Mouse (Mus musculus) forebrain, postnatal 0 days (tissue): ENCODE measurements at regions not wholly inside any gene's neighbourhood (a gene's known extent, or its start where the extent isn't known, plus 50 kb on each side); places are given as distances from the start of the nearest gene placed in this dataset.
A peak's percentile ranks its signal among the peaks of the same experiment; 100 is the strongest.

Source experiments
- ATAC-seq: fragments of 200-750 bp; cut with Nextera tagmentation; 2 replicates; pipeline ENCODE4 v1.8.0; 2017; ENCODE audit warnings: mild to moderate bottlenecking, moderate library complexity
- DNase-seq: peaks from one replicate; pipeline ENCODE4 v3.0.0-alpha.2; 2015
- H3K27ac ChIP-seq: fragments of 300-500 bp; sonication (generic); 2 replicates; pipeline ENCODE4 v1.5.1; 2014; ENCODE audit warnings: low read depth, mild to moderate bottlenecking, antibody characterized with exemption, low read length, moderate library complexity, mixed read lengths
- H3K27me3 ChIP-seq: fragments of 300-500 bp; sonication (generic); 2 replicates; pipeline ENCODE4 v1.6.1; 2014; ENCODE audit warnings: mild to moderate bottlenecking, low read length, mixed read lengths; ENCODE audit not compliant: insufficient read depth
- H3K36me3 ChIP-seq: fragments of 300-500 bp; sonication (generic); 2 replicates; pipeline ENCODE4 v1.6.1; 2014; ENCODE audit warnings: mild to moderate bottlenecking, moderate library complexity; ENCODE audit not compliant: insufficient read depth
- H3K4me1 ChIP-seq: fragments of 300-500 bp; sonication (generic); 2 replicates; pipeline ENCODE4 v1.6.1; 2014; ENCODE audit warnings: antibody characterized with exemption; ENCODE audit not compliant: insufficient read depth
- H3K4me2 ChIP-seq: fragments of 300-500 bp; sonication (generic); 2 replicates; pipeline ENCODE4 v1.6.1; 2014; ENCODE audit warnings: low read depth, mild to moderate bottlenecking, moderate library complexity
- H3K4me3 ChIP-seq: fragments of 300-500 bp; sonication (generic); 2 replicates; pipeline ENCODE4 v1.5.1; 2014; ENCODE audit warnings: low read depth, low read length, mixed read lengths
- H3K9ac ChIP-seq: fragments of 300-500 bp; sonication (generic); 2 replicates; pipeline ENCODE4 v1.6.1; 2014; ENCODE audit warnings: mild to moderate bottlenecking
- H3K9me3 ChIP-seq: fragments of 300-500 bp; sonication (generic); 2 replicates; pipeline ENCODE4 v1.6.1; 2016; ENCODE audit warnings: low read length
- CTCF ChIP-seq: sonication (generic); IDR thresholded peaks from 2 replicates; pipeline ENCODE4 v1.5.1; 2016; ENCODE audit warnings: antibody characterized with exemption, control low read depth, low read depth
- WGBS: fragments of 180-500 bp; shearing (Covaris S2); extraction: QIAGEN DNeasy Blood & Tissue Kit; methylation state at CpG from one replicate; pipeline ENCODE4 v1.1.7; 2014; 5-methylcytosine and 5-hydroxymethylcytosine counted together

DNA sequence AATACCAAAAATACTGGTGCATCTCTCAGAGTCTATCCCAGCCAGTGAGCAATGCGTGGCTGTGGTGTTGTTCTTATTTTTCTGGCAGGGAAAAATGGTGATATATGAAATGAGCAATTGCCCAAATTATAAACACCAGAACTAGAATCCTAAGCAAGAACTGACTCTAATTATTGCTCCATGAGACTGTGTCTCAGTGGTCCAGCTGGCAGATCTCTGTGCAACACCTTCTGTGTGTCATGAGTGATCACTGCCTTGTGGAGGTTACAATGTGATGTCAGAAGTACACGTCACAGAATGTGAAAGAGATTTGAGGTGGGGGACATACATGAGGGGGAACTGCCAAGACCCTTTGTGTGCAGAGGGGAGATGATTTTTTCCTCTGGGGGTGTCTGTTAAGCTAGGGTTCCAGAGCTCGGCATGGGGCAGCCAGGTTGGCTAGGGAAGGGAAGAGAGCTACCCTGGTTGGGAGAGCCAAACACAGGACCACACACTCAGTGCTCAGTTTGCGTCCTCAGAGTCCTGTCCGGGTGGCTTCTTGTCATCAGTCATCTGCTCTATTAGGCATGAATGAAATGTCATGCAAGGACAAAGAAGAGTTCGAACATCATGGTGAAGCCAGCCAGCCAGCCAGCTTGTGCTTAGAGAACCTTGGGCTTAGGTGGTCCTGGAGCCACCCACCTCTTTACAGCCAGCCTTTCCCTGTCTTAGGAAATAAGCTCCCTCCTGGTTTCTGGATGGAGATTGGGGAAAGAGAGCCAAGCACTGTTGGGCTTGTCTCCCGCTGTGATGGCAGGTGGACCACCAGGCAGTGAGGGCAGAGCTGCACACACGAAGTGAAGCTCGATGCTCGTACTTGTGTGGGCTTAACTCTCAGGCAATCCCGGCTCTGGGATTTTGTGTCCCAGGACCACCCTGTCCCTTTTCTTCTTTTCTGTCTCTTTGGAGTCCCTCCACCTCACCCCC is 189.5 kb upstream of the Map3k1 start:
- no peak overlapping the region for H3K9ac ChIP-seq
- H3K9me3 ChIP-seq = no peaks in the 10 kb centered on the region
- DNase-seq (no peak), ATAC-seq (no peak)
- H3K27ac ChIP-seq = no peak overlapping the region
- TF ChIP-seq CTCF = no peak
- H3K36me3 ChIP-seq = no peaks in the 10 kb centered on the region
- H3K4me2 ChIP-seq = no peak overlapping the region
- H3K27me3 ChIP-seq = no peaks in the 10 kb centered on the region
- 0 out of 2 replicates have a peak, but pooled peaks cover 6% of the 10 kb centered on the region for H3K4me1 ChIP-seq
- 78% methylated on average over 11 of the region's 11 CpGs for WGBS
- no peak overlapping the region for H3K4me3 ChIP-seq

DNA sequence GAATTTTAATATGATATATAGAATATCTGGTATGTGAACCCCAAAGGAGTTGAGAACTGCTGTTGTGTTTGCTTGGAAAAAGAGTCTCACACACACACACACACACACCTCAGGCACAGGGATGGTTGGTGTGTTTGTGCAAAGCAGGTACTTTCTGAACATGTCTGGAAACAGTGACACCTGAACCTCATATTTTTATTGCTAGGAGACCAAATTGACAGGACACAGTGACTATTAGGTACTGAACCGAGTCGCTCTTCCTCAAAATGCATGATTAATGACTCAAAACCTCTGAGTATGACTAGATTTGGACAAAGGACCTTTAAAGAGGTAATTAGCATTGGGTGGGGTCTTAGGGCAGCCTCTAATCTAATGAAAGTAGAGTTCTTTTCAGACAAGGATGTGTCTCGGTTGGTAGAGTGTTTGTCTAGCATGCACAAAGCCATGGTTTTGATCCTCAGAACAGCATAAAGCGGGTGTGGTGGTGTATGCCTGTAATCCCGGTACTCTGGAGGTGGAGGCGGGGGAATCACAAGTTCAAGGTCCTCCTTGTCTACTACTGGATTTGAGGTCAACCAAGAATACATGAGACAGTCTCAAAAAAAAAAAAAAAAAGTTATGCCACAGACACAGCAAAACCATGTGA is 191.0 kb upstream of the Map3k1 start:
- TF ChIP-seq CTCF = no peak
- 90% methylated on average over 6 of the region's 6 CpGs for WGBS
- ATAC-seq (no peak), DNase-seq (no peak)
- H3K9ac ChIP-seq = no peak overlapping the region
- no peak overlapping the region for H3K4me2 ChIP-seq
- 0 out of 2 replicates have a peak, but pooled peaks cover 6% of the 10 kb centered on the region for H3K4me1 ChIP-seq
- no peak overlapping the region for H3K27ac ChIP-seq
- H3K36me3 ChIP-seq = no peaks in the 10 kb centered on the region
- no peaks in the 10 kb centered on the region for H3K9me3 ChIP-seq
- no peaks in the 10 kb centered on the region for H3K27me3 ChIP-seq
- no peak overlapping the region for H3K4me3 ChIP-seq

DNA sequence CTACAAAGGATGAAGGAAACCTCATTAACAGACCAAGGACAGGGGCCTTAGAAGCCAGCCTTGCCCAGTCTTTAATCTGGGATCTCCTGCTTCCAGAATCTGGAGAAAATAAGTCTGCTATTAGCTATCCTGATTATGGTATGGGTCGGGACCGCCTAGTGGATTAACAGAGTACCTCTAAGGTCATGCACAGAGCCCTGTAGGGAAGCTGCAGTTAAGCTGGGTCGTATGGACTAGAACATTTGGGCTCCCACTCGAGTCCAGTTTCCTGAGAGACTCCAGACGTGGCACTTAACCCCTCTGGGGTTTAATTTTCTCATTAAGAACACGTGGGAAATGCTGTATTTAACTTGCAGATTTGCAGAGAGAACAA is 191.5 kb upstream of the Map3k1 start:
- Histone ChIP-seq H3K4me1 (0 out of 2 replicates have a peak, but pooled peaks cover 6% of the 10 kb centered on the region), H3K9ac (no peak overlapping the region), H3K27ac (no peak overlapping the region), H3K36me3 (no peaks in the 10 kb centered on the region), H3K27me3 (no peaks in the 10 kb centered on the region), H3K4me2 (no peak overlapping the region), H3K4me3 (no peak overlapping the region), H3K9me3 (no peaks in the 10 kb centered on the region)
- DNase-seq (no peak), ATAC-seq (no peak)
- WGBS = 46% methylated on average over 6 of the region's 6 CpGs
- no peak for TF ChIP-seq CTCF

DNA sequence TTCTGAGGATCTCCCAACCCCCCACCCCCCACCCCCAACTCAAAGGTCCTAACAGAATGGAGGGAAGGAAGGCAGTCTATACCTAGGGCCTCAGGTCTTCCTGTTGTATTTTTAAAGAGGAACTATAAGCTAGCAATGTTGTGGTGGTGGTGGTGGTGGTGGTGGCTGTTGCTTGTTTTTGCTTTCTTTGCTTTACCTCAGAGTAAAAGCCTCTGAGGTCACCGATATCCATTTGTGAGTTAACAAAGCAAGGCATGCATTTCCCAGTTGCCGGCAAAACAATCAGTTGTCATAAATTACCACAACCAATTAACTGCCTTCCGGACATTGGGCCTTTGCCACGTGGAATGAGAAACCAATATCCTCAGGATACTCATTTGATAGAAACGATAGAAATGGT is 191.9 kb upstream of the Map3k1 start:
- ATAC-seq (no peak), DNase-seq (no peak)
- TF ChIP-seq CTCF = no peak
- H3K27me3 ChIP-seq = no peaks in the 10 kb centered on the region
- 16% methylated on average over 5 of the region's 5 CpGs for WGBS
- H3K4me1 ChIP-seq = 0 out of 2 replicates have a peak, but pooled peaks cover 6% of the 10 kb centered on the region
- H3K36me3 ChIP-seq = no peaks in the 10 kb centered on the region
- no peak overlapping the region for H3K4me3 ChIP-seq
- H3K9ac ChIP-seq = no peak overlapping the region
- no peaks in the 10 kb centered on the region for H3K9me3 ChIP-seq
- H3K4me2 ChIP-seq = no peak overlapping the region
- no peak overlapping the region for H3K27ac ChIP-seq

DNA sequence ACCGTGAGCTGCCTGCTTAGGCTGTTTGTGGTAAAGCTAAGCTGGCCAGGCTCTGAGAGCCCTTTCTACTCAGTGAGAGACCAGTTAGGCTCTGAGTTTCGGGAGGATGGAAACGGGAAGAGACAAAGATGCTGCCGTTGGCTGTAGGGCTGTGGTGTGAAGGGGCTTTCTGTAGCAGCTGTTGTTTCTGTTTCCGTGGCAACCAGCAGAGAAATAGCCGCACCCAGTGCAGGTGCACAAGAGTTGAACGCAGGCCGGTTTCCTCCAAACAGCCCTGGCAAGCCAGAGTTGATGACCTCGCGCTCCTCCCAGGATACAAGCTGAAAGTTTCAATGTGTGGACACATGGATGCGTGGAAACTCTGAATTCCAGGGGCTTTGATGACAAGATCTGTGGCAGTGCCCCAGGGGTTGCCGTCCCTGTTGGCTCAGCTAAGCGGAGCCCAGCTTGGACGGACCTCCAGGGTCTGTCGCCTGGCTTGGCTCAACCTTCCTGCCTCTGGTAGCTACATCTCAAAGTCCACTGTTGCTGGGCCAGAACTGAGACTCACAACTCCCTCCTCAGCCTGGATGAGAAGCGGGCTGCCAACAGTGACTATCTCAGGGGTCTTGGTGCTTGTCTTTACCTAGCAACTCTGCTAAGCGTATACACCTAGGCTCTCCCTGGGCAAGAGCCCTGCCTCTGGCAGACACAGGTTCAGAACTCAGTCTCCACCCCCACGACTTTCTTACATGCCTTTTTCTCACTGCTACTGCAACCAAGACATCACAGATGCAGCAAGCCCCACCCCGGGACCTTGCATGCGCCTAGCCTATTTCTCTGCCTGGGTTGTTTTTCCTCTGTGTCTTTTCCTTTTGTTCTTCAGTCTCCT is 192.6 kb upstream of the Map3k1 start:
- TF ChIP-seq CTCF = no peak
- H3K4me3 ChIP-seq = no peak overlapping the region
- H3K9ac ChIP-seq = no peak overlapping the region
- H3K4me1 ChIP-seq = 0 out of 2 replicates have a peak, but pooled peaks cover 6% of the 10 kb centered on the region
- DNase-seq (peak; percentile 62), ATAC-seq (peak; percentile 62)
- H3K27ac ChIP-seq = no peak overlapping the region
- no peaks in the 10 kb centered on the region for H3K9me3 ChIP-seq
- no peak overlapping the region for H3K4me2 ChIP-seq
- no peaks in the 10 kb centered on the region for H3K36me3 ChIP-seq
- WGBS = 38% methylated on average over 20 of the region's 20 CpGs
- H3K27me3 ChIP-seq = no peaks in the 10 kb centered on the region

DNA sequence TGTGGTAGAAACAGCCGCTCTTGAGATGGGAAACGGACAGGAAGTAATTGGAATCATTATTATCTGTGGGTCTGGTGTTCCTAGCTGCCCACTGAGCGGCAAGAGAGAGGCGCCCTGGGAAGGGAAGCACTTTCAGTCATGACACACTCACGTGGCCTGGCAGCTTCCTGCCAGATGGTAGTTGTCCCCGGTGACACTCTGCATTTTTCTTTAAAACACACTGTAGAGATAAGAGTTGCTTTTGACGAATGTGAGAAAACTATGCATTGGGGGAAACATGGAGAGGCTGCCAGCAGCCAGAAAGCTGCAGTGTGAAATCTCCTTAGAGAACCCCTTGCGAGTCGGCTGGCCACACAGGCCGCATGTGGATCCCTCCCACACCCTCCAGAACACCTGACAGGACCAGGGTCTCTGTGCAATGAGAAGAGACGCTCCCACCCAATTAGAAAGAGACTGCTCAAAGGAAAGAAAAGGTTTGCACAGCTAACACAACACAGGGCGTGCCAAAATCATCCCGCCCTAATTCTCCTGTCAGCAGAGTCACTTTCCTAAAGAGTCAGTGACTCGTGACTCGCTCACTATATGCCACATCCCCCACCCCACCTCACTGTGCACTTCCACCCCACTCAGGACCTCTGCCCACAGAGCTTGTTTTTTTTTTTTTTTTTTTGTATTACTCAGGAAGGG is 194.0 kb upstream of the Map3k1 start:
- H3K9me3 ChIP-seq = no peaks in the 10 kb centered on the region
- TF ChIP-seq CTCF = no peak
- H3K4me3 ChIP-seq = no peak overlapping the region
- no peaks in the 10 kb centered on the region for H3K27me3 ChIP-seq
- WGBS = 58% methylated on average over 15 of the region's 15 CpGs
- H3K27ac ChIP-seq = no peak overlapping the region
- no peaks in the 10 kb centered on the region for H3K36me3 ChIP-seq
- DNase-seq (no peak), ATAC-seq (peak; percentile 61)
- H3K4me2 ChIP-seq = no peak overlapping the region
- H3K9ac ChIP-seq = no peak overlapping the region
- 0 out of 2 replicates have a peak, but pooled peaks cover 6% of the 10 kb centered on the region for H3K4me1 ChIP-seq
